Mouse (Mus musculus) adrenal gland, adult 18-20 months (tissue): ENCODE data around the gene Eps8. TPM values are rescaled to one million over a fixed set of nuclear protein-coding genes. Genes with fewer than 3 reads are reported as not detected.

Experiments
- DNase-seq, 2 experiments: peaks; one replicate each; pipeline ENCODE4 v3.0.0; 2021 to 2022; ENCODE audit warnings: low spot score in 2 of 2
- total RNA-seq, 2 experiments: library from RNA; stranded (reverse); gene quantifications; 1 replicate in 1 of 2; 2 replicates in 1 of 2; pipeline ENCODE4 v1.2.3; 2021

The Eps8 gene
- total RNA-seq, 2 experiments from 2014 or later, result 19.5 to 20.9 TPM

- no peak for DNase-seq
Observed at GRCm38 (mm10) chr6:137433521-137434137, 221.0 kb downstream of the Eps8 start.

Other genes with a start within 250 kb of the Eps8 start
- 100 to 1,000 TPM; 110 to 134 TPM for gene Strap, start 80.2 kb upstream of the Eps8 start, total RNA-seq
- gene Dera, start 99.7 kb upstream of the Eps8 start, total RNA-seq, result 10 to 100 TPM; 13.0 to 15.7 TPM